Mouse (Mus musculus) lung, postnatal 0 days (tissue): ENCODE data around the gene Cdh13.

ENCODE experiments used
- CTCF ChIP-seq: IDR thresholded peaks from 2 replicates; pipeline ENCODE4 v1.5.1; 2016; ENCODE audit warnings: antibody characterized with exemption, mild to moderate bottlenecking
- EP300 ChIP-seq: IDR thresholded peaks from 2 replicates; pipeline ENCODE4 v1.6.1; 2016; ENCODE audit warnings: antibody characterized with exemption, mild to moderate bottlenecking, control low read depth

GRCm38 (mm10) chr8:118378985-118379384, 95.5 kb downstream of the Cdh13 start:
- TF ChIP-seq CTCF (no peak), EP300 (no peak)
